Mouse (Mus musculus): Measurements from ENCODE around the gene Fgfr2. TPM values are rescaled to one million over a fixed set of nuclear protein-coding genes. Genes with fewer than 3 reads are reported as not detected.

Fgfr2 gene
- polyA plus RNA-seq, 1 experiment from 2014 or later: 169 TPM

DNA sequence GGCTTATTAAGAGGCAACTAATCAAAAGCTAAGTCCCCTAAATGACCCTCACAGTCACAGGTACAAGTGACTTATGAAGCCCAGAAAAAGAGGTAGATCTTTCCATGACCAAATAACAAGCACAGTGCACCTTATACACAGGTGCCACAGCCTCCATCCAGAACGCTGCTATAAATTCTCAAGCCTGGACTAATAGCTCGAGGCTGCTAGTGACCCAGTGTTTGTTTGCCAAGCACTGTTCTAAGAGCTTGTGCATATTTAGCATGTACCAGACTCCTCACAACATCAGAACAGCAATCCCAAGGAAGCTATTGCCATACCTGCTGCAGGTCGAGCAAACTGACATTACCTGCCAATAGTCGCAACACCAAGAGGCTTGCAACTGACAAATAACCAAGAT, 2893.1 kb downstream of the Fgfr2 start:
- Histone ChIP-seq H3K27me3 (ENCODE audit: control insufficient read depth, insufficient read depth, low read length) (no peaks in the 10 kb centered on the region), H3K9ac (replicated peaks; ENCODE audit: low read depth, low read length) (no peak overlapping the region), H3K4me2 (replicated peaks; ENCODE audit: low read depth, low read length) (no peak overlapping the region), H3K4me1 (ENCODE audit: control insufficient read depth, insufficient read depth, low read length) (peaks cover 35% of the 10 kb centered on the region; the same call in 1 of the 2 replicates), H3K27ac (ENCODE audit: low read length) (no peak overlapping the region), H3K4me3 (ENCODE audit: low read depth, low read length) (no peak overlapping the region), H3K9me3 (ENCODE audit: control insufficient read depth, low read depth, low read length) (no peaks in the 10 kb centered on the region), H3K36me3 (ENCODE audit: control insufficient read depth, insufficient read depth, low read length) (peaks cover 25% of the 10 kb centered on the region)
- WGBS: 72% methylated on average over 4 of the region's 4 CpGs
- ATAC-seq (ENCODE audit: insufficient number of reproducible peaks, insufficient read depth, low FRiP score, low read depth): no peak

DNA sequence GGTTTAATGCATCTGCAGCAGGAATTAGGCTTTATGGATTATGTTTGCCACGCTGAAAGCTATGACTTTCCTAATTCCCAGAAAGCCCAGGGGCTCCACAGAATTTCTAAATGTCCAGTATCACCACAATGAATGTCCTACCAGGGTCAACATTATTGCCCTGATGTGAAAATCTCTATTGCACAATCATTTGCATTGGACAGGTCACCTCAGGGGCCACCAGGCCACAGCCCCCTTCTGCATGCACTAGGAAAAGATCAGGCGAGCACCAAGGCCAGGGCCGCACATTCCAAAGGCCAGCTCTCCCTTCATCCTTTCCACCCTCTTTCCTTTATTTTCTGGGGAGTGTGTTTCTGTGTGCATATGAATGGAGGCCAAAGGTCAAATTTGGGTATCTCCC, 2897.9 kb downstream of the Fgfr2 start:
- no peak overlapping the region for H3K4me3 ChIP-seq (ENCODE audit: low read depth, low read length)
- WGBS: 80% methylated on average over 3 of the region's 3 CpGs

DNA sequence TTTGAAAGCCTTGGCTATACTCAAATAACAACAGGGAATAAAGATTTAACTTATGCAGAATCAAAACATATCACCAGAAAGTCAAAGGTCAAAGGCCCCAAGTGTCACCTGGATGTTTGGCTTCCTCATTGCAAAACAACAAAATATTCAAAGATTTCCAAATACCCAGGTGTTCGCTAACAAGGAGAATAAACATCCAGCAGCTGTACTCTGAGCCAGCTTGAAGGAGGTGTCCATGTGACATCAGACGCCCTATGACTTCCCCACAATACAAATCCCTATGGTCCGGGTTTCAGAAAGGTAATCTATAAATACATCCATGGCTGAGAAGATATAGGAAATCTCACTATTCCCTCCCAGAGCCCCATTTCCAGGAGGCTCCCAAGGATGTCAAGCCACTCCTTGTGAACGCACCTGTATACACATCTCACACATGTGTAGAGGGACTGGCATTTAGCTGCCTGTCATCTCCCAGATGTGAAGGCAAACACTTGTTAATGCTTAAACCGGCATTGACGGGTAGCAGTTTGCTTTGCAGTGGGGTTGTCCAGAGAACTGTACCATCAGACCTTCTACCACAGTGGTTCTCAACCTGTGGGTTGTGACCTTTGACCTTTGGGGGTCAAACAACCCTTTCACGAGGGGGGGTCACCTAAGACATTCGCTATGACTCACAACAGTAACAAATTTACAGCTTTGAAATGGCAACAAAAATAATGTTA, 2900.4 kb downstream of the Fgfr2 start:
- Histone ChIP-seq H3K9ac (replicated peaks; ENCODE audit: low read depth, low read length) (no peak overlapping the region), H3K36me3 (ENCODE audit: control insufficient read depth, insufficient read depth, low read length) (peaks cover 21% of the 10 kb centered on the region), H3K4me2 (replicated peaks; ENCODE audit: low read depth, low read length) (no peak overlapping the region), H3K9me3 (ENCODE audit: control insufficient read depth, low read depth, low read length) (no peaks in the 10 kb centered on the region), H3K4me1 (ENCODE audit: control insufficient read depth, insufficient read depth, low read length) (peaks cover 21% of the 10 kb centered on the region; the same call in 1 of the 2 replicates), H3K27me3 (ENCODE audit: control insufficient read depth, insufficient read depth, low read length) (no peaks in the 10 kb centered on the region), H3K4me3 (ENCODE audit: low read depth, low read length) (no peak overlapping the region), H3K27ac (ENCODE audit: low read length) (no peak overlapping the region)
- no peak for ATAC-seq (ENCODE audit: insufficient number of reproducible peaks, insufficient read depth, low FRiP score, low read depth)
- 60% methylated on average over 8 of the region's 8 CpGs for WGBS

More for the DNA sequence above, 2897.9 kb downstream of the Fgfr2 start:
- Histone ChIP-seq H3K4me1 (ENCODE audit: control insufficient read depth, insufficient read depth, low read length) (peaks cover 28% of the 10 kb centered on the region; the same call in 1 of the 2 replicates), H3K27me3 (ENCODE audit: control insufficient read depth, insufficient read depth, low read length) (no peaks in the 10 kb centered on the region), H3K9ac (replicated peaks; ENCODE audit: low read depth, low read length) (no peak overlapping the region), H3K9me3 (ENCODE audit: control insufficient read depth, low read depth, low read length) (no peaks in the 10 kb centered on the region), H3K4me2 (replicated peaks; ENCODE audit: low read depth, low read length) (no peak overlapping the region), H3K27ac (ENCODE audit: low read length) (no peak overlapping the region), H3K36me3 (ENCODE audit: control insufficient read depth, insufficient read depth, low read length) (peaks cover 22% of the 10 kb centered on the region)
- ATAC-seq (ENCODE audit: insufficient number of reproducible peaks, insufficient read depth, low FRiP score, low read depth): no peak

DNA sequence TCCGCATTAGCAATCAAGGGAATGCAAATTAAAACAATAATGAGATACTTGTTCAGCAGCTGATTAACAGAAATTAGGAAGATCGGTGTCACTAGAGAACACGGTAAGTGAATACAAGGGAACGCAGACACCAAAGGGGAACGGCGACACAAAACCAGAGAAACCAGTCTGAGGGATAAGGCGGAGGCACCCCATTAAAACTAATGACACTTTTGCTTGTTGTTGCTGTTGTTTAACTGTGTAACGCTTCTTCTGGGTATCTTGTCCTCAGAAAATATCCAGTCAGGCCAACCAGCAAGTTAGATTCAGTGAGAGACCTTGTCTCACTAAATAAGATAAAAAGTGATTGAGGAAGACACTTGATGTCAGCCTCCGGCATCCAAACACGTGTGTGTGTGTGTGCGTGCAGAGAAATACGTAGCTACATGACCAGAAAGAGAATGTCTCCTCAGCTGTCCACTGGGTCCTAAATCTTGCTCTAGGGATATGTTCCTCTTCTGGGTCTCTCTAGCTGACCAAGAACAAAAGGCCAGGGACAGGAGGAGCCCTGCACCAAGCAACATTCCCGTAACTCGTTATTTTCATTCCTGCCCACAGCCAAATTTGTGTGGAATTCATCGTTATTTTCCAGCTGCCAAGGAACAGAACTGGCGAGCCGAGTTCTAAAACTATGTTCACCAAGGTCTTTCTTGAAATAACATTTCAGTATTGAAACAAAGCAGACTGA, 2901.3 kb downstream of the Fgfr2 start:
- no peak overlapping the region; the same call in 1 of the 2 replicates for H3K27ac ChIP-seq (ENCODE audit: low read length)
- no peaks in the 10 kb centered on the region for H3K27me3 ChIP-seq (ENCODE audit: control insufficient read depth, insufficient read depth, low read length)
- no peak overlapping the region for H3K4me3 ChIP-seq (ENCODE audit: low read depth, low read length)
- H3K4me1 ChIP-seq (ENCODE audit: control insufficient read depth, insufficient read depth, low read length): peaks cover 18% of the 10 kb centered on the region; the same call in 1 of the 2 replicates
- whole genome bisulfite sequencing: 61% methylated on average over 17 of the region's 17 CpGs
- H3K9ac ChIP-seq (replicated peaks; ENCODE audit: low read depth, low read length): no peak overlapping the region
- ATAC-seq (ENCODE audit: insufficient number of reproducible peaks, insufficient read depth, low FRiP score, low read depth): no peak
- H3K9me3 ChIP-seq (ENCODE audit: control insufficient read depth, low read depth, low read length): no peaks in the 10 kb centered on the region
- H3K4me2 ChIP-seq (replicated peaks; ENCODE audit: low read depth, low read length): no peak overlapping the region
- peaks cover 14% of the 10 kb centered on the region for H3K36me3 ChIP-seq (ENCODE audit: control insufficient read depth, insufficient read depth, low read length)

GRCm38 (mm10) chr7:130220627-130221026, 2902.5 kb downstream of the Fgfr2 start:
- Histone ChIP-seq H3K9ac (replicated peaks; ENCODE audit: low read depth, low read length) (no peak overlapping the region), H3K4me3 (ENCODE audit: low read depth, low read length) (no peak overlapping the region), H3K9me3 (ENCODE audit: control insufficient read depth, low read depth, low read length) (no peaks in the 10 kb centered on the region), H3K36me3 (ENCODE audit: control insufficient read depth, insufficient read depth, low read length) (peaks cover 7% of the 10 kb centered on the region; the same call in 1 of the 2 replicates), H3K27me3 (ENCODE audit: control insufficient read depth, insufficient read depth, low read length) (no peaks in the 10 kb centered on the region), H3K4me1 (ENCODE audit: control insufficient read depth, insufficient read depth, low read length) (peaks cover 15% of the 10 kb centered on the region; the same call in 1 of the 2 replicates), H3K4me2 (replicated peaks; ENCODE audit: low read depth, low read length) (no peak overlapping the region), H3K27ac (ENCODE audit: low read length) (no peak overlapping the region)
- no peak for ATAC-seq (ENCODE audit: insufficient number of reproducible peaks, insufficient read depth, low FRiP score, low read depth)
- WGBS: 70% methylated on average over 4 of the region's 4 CpGs

- no peaks in the 10 kb centered on the region for H3K9me3 ChIP-seq (ENCODE audit: control insufficient read depth, low read depth, low read length)
- ATAC-seq (ENCODE audit: insufficient number of reproducible peaks, insufficient read depth, low FRiP score, low read depth): no peak
- H3K4me3 ChIP-seq (ENCODE audit: low read depth, low read length): no peak overlapping the region
- no peak overlapping the region for H3K27ac ChIP-seq (ENCODE audit: low read length)
- H3K4me1 ChIP-seq (ENCODE audit: control insufficient read depth, insufficient read depth, low read length): peaks cover 18% of the 10 kb centered on the region; the same call in 1 of the 2 replicates
- H3K9ac ChIP-seq (replicated peaks; ENCODE audit: low read depth, low read length): no peak overlapping the region
- H3K36me3 ChIP-seq (ENCODE audit: control insufficient read depth, insufficient read depth, low read length): peaks cover 7% of the 10 kb centered on the region; the same call in 1 of the 2 replicates
- 80% methylated on average over 4 of the region's 4 CpGs for WGBS
- H3K27me3 ChIP-seq (ENCODE audit: control insufficient read depth, insufficient read depth, low read length): no peaks in the 10 kb centered on the region
- H3K4me2 ChIP-seq (replicated peaks; ENCODE audit: low read depth, low read length): no peak overlapping the region
Observed at GRCm38 (mm10) chr7:130219844-130220243, 2903.3 kb downstream of the Fgfr2 start.

GRCm38 (mm10) chr7:130216272-130216671, 2906.9 kb downstream of the Fgfr2 start:
- no peak for ATAC-seq (ENCODE audit: insufficient number of reproducible peaks, insufficient read depth, low FRiP score, low read depth)
- Histone ChIP-seq H3K27ac (ENCODE audit: low read length) (peak overlapping the region; percentile 59; the same call in 1 of the 2 replicates), H3K4me3 (ENCODE audit: low read depth, low read length) (no peak overlapping the region), H3K4me2 (replicated peaks; ENCODE audit: low read depth, low read length) (no peak overlapping the region), H3K36me3 (ENCODE audit: control insufficient read depth, insufficient read depth, low read length) (peaks cover 10% of the 10 kb centered on the region; the same call in 1 of the 2 replicates), H3K27me3 (ENCODE audit: control insufficient read depth, insufficient read depth, low read length) (no peaks in the 10 kb centered on the region), H3K9ac (replicated peaks; ENCODE audit: low read depth, low read length) (no peak overlapping the region), H3K4me1 (ENCODE audit: control insufficient read depth, insufficient read depth, low read length) (peaks cover 13% of the 10 kb centered on the region; the same call in 1 of the 2 replicates), H3K9me3 (ENCODE audit: control insufficient read depth, low read depth, low read length) (no peaks in the 10 kb centered on the region)
- 27% methylated on average over 4 of the region's 4 CpGs for WGBS

DNA sequence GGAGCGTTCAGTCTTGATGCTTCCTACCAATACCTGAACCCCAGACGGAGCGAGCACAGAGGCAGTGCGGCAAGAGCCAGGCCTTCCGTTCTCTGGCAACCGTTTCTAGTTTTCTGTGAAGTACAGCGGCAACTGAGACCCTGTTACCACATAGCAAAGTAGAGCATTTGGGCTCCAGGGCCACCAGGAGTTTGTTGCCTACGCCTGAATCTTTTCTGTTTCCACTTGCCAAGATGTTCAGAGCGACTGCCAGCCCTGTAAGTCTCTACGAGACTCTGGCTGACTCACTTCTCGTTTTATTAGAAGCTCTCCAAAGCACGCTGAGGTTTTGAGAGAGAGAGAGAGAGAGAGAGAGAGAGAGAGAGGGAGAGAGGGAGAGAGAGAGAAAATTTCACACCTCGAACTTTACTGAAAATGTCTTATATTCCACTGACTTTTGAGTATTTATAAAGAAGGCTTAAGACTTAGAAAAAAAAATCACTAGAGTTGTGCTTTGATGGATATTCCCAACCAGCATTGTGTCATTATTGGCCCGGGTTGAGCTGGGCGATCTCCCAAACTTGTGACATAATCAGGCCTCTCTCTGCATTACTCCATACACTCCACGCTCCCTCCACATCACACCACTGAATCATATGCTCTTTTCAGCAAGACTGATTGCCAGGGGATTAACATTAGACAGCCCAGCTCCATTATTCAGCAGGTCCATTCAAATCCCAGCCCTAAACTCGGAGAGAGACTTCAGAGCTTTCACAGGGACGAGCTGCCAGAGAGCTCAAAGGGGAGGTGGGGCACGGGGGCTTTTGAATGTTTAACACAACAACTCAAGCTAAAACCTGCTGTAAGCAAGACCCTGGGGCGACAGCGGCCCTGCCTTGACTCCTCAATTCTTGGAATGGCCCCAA, 2907.6 kb downstream of the Fgfr2 start:
- H3K4me3 ChIP-seq (ENCODE audit: low read depth, low read length): no peak overlapping the region
- H3K4me1 ChIP-seq (ENCODE audit: control insufficient read depth, insufficient read depth, low read length): peaks cover 13% of the 10 kb centered on the region; the same call in 1 of the 2 replicates
- 36% methylated on average over 21 of the region's 21 CpGs for WGBS
- peak overlapping the region; percentile 84 for H3K27ac ChIP-seq (ENCODE audit: low read length)
- H3K36me3 ChIP-seq (ENCODE audit: control insufficient read depth, insufficient read depth, low read length): peaks cover 13% of the 10 kb centered on the region; the same call in 1 of the 2 replicates
- H3K9me3 ChIP-seq (ENCODE audit: control insufficient read depth, low read depth, low read length): no peaks in the 10 kb centered on the region
- H3K9ac ChIP-seq (replicated peaks; ENCODE audit: low read depth, low read length): no peak overlapping the region
- H3K27me3 ChIP-seq (ENCODE audit: control insufficient read depth, insufficient read depth, low read length): no peaks in the 10 kb centered on the region
- H3K4me2 ChIP-seq (replicated peaks; ENCODE audit: low read depth, low read length): no peak overlapping the region
- ATAC-seq (ENCODE audit: insufficient number of reproducible peaks, insufficient read depth, low FRiP score, low read depth): peak; percentile 91

Data from stomach, embryonic 14.5 days (tissue).